Mouse (Mus musculus): Measurements from ENCODE around the gene Fam192a.

GRCm38 (mm10) chr8:94540889-94541795 is 60.7 kb downstream of the Fam192a start:
- TF ChIP-seq CTCF (IDR thresholded peaks at IDR 0.05; ENCODE audit: extremely low read depth, insufficient read depth, insufficient read length, insufficient replicate concordance) (no peak), POLR2A (IDR thresholded peaks at IDR 0.05; ENCODE audit: low read depth, low read length) (no peak)
